Mouse (Mus musculus): ENCODE results near the gene Plekha4. TPM values are rescaled to one million over a fixed set of nuclear protein-coding genes. Genes with fewer than 3 reads are reported as not detected.
"Not testable (repeated sequence)": the region's sequence is repeated elsewhere in the genome, so short reads cannot be mapped to it uniquely, and the experiment has no call there.

Gene Plekha4
- polyA plus RNA-seq, 1 experiment from 2014 or later, result 0.87 TPM

- H3K4me3 ChIP-seq (ENCODE audit: low read depth, low read length), result no peak overlapping the region
- H3K4me2 ChIP-seq (ENCODE audit: low read length), result no peak overlapping the region
- no peaks in the 10 kb centered on the region for H3K9me3 ChIP-seq (replicated peaks; ENCODE audit: control insufficient read depth, low read length, poor library complexity, severe bottlenecking)
- no peak overlapping the region for H3K27ac ChIP-seq (ENCODE audit: low read length)
- no peak overlapping the region for H3K9ac ChIP-seq (ENCODE audit: low read depth, low read length)
- H3K27me3 ChIP-seq (ENCODE audit: control insufficient read depth, insufficient read depth, low read depth, low read length), result no peaks in the 10 kb centered on the region
- WGBS, result 80% methylated on average over 9 of the region's 9 CpGs
- H3K36me3 ChIP-seq (ENCODE audit: control insufficient read depth, insufficient read depth, low read length), result peaks cover 44% of the 10 kb centered on the region
- no peak for ATAC-seq
- H3K4me1 ChIP-seq (ENCODE audit: control insufficient read depth, insufficient read depth, low read length), result 0 out of 2 replicates have a peak, but pooled peaks cover 3% of the 10 kb centered on the region
These were observed 31.6 kb upstream of the Plekha4 start for GRCm38 (mm10) chr7:45494548-45494947.

- Histone ChIP-seq H3K4me1 (ENCODE audit: control insufficient read depth, insufficient read depth, low read length) (no peaks in the 10 kb centered on the region), H3K27me3 (ENCODE audit: control insufficient read depth, insufficient read depth, low read depth, low read length) (no peaks in the 10 kb centered on the region), H3K4me3 (ENCODE audit: low read depth, low read length) (no peak overlapping the region), H3K4me2 (ENCODE audit: low read length) (no peak overlapping the region), H3K36me3 (ENCODE audit: control insufficient read depth, insufficient read depth, low read length) (peaks cover 46% of the 10 kb centered on the region), H3K9ac (ENCODE audit: low read depth, low read length) (no peak overlapping the region), H3K27ac (ENCODE audit: low read length) (no peak overlapping the region), H3K9me3 (replicated peaks; ENCODE audit: control insufficient read depth, low read length, poor library complexity, severe bottlenecking) (no peaks in the 10 kb centered on the region)
- 94% methylated on average over 6 of the region's 6 CpGs for WGBS
- no peak for ATAC-seq
These were observed 27.7 kb upstream of the Plekha4 start for GRCm38 (mm10) chr7:45498427-45498826.

- WGBS, result 89% methylated on average over 6 of the region's 6 CpGs
- no peak for ATAC-seq
These were observed 18.5 kb upstream of the Plekha4 start for GRCm38 (mm10) chr7:45507583-45507982.

GRCm38 (mm10) chr7:45508561-45508960, 17.6 kb upstream of the Plekha4 start:
- 90% methylated on average over 6 of the region's 6 CpGs for WGBS
- Histone ChIP-seq H3K4me2 (ENCODE audit: low read length) (no peak overlapping the region; the same call in 1 of the 2 replicates), H3K9ac (ENCODE audit: low read depth, low read length) (no peak overlapping the region), H3K4me3 (ENCODE audit: low read depth, low read length) (no peak overlapping the region), H3K4me1 (ENCODE audit: control insufficient read depth, insufficient read depth, low read length) (peaks cover 15% of the 10 kb centered on the region), H3K9me3 (replicated peaks; ENCODE audit: control insufficient read depth, low read length, poor library complexity, severe bottlenecking) (no peaks in the 10 kb centered on the region), H3K27ac (ENCODE audit: low read length) (no peak overlapping the region), H3K36me3 (ENCODE audit: control insufficient read depth, insufficient read depth, low read length) (no peaks in the 10 kb centered on the region), H3K27me3 (ENCODE audit: control insufficient read depth, insufficient read depth, low read depth, low read length) (no peaks in the 10 kb centered on the region)
- no peak for ATAC-seq

More at GRCm38 (mm10) chr7:45507583-45507982, 18.5 kb upstream of the Plekha4 start:
- Histone ChIP-seq H3K4me2 (ENCODE audit: low read length) (no peak overlapping the region), H3K9me3 (replicated peaks; ENCODE audit: control insufficient read depth, low read length, poor library complexity, severe bottlenecking) (no peaks in the 10 kb centered on the region), H3K36me3 (ENCODE audit: control insufficient read depth, insufficient read depth, low read length) (no peaks in the 10 kb centered on the region), H3K27ac (ENCODE audit: low read length) (no peak overlapping the region), H3K4me3 (ENCODE audit: low read depth, low read length) (no peak overlapping the region), H3K4me1 (ENCODE audit: control insufficient read depth, insufficient read depth, low read length) (peaks cover 15% of the 10 kb centered on the region), H3K27me3 (ENCODE audit: control insufficient read depth, insufficient read depth, low read depth, low read length) (no peaks in the 10 kb centered on the region), H3K9ac (ENCODE audit: low read depth, low read length) (no peak overlapping the region)

- H3K4me1 ChIP-seq (ENCODE audit: control insufficient read depth, insufficient read depth, low read length), result peaks cover 15% of the 10 kb centered on the region
- peak overlapping the region; percentile 78 for H3K9ac ChIP-seq (ENCODE audit: low read depth, low read length)
- H3K27ac ChIP-seq (ENCODE audit: low read length), result peak overlapping the region; percentile 73
- H3K36me3 ChIP-seq (ENCODE audit: control insufficient read depth, insufficient read depth, low read length), result no peaks in the 10 kb centered on the region
- no peaks in the 10 kb centered on the region for H3K27me3 ChIP-seq (ENCODE audit: control insufficient read depth, insufficient read depth, low read depth, low read length)
- 41% methylated on average over 19 of the region's 19 CpGs for WGBS
- H3K9me3 ChIP-seq (replicated peaks; ENCODE audit: control insufficient read depth, low read length, poor library complexity, severe bottlenecking), result no peaks in the 10 kb centered on the region
- H3K4me3 ChIP-seq (ENCODE audit: low read depth, low read length), result peak overlapping the region; percentile 53
- peak; percentile 27 for ATAC-seq
- H3K4me2 ChIP-seq (ENCODE audit: low read length), result peak overlapping the region; percentile 94
These were observed 16.8 kb upstream of the Plekha4 start for GRCm38 (mm10) chr7:45509181-45509882.

DNA sequence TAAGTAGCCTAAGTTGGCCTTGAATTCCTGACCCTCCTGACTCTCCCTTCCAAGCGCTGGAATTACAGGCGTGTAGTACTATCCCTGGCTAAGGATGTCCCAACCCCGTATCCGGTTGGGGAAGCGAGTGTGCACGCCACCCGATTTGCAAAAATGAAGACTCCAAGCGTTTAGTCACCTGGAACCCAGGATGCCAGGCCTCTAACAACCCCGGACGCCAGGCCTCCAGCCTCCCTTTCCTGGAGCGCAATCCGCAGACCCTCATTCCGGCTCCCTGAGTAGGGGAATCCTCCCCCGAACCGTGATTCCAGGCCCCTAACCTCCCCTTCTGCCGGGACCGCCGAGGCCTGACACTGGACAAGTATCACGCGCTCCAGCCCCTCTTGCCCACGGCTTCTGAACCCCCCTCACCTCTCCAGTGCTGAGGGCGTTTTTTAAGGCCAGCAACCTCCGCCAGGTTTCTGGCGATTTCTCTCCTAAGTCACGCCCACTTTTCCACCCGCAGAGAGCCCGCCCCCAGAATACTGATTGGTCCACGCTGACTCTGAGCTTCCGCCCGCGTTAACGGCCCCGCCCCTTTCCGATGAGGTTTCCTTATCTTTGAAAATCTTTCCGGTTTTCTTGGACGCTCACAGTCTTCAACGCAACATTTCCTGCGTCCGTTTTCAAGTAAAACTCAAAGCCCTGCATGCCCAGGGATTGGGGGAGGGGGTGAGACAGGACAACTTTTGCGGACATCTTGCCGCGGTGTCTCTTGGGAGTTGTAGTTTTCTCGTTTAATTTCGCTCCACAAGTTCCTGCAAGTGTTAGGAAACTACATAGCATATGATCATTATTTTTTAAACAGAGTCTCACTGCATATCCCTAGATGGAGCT, 16.0 kb upstream of the Plekha4 start, which contains the start of gene Nucb1:
TSS of gene Nucb1 (minus strand) at position 495 of the 876 bp plus-strand sequence.
- no peaks in the 10 kb centered on the region for H3K27me3 ChIP-seq (ENCODE audit: control insufficient read depth, insufficient read depth, low read depth, low read length)
- peaks cover 15% of the 10 kb centered on the region for H3K4me1 ChIP-seq (ENCODE audit: control insufficient read depth, insufficient read depth, low read length)
- peak within 1 kb of the TSS; percentile 73 for H3K27ac ChIP-seq (ENCODE audit: low read length)
- H3K9ac ChIP-seq (ENCODE audit: low read depth, low read length), result peak within 1 kb of the TSS; percentile 78
- H3K4me3 ChIP-seq (ENCODE audit: low read depth, low read length), result peak within 1 kb of the TSS; percentile 53
- no peaks in the 10 kb centered on the region for H3K36me3 ChIP-seq (ENCODE audit: control insufficient read depth, insufficient read depth, low read length)
- no peaks in the 10 kb centered on the region for H3K9me3 ChIP-seq (replicated peaks; ENCODE audit: control insufficient read depth, low read length, poor library complexity, severe bottlenecking)
- peak; percentile 92 for ATAC-seq
- WGBS, result under 1% methylated on average over 44 of the region's 44 CpGs
- H3K4me2 ChIP-seq (ENCODE audit: low read length), result peak within 1 kb of the TSS; percentile 94

GRCm38 (mm10) chr7:45514411-45514810, 11.7 kb upstream of the Plekha4 start:
- H3K4me1 ChIP-seq (ENCODE audit: control insufficient read depth, insufficient read depth, low read length), result peaks cover 2% of the 10 kb centered on the region
- H3K4me3 ChIP-seq (ENCODE audit: low read depth, low read length), result no peak overlapping the region
- no peaks in the 10 kb centered on the region for H3K36me3 ChIP-seq (ENCODE audit: control insufficient read depth, insufficient read depth, low read length)
- no peaks in the 10 kb centered on the region for H3K9me3 ChIP-seq (replicated peaks; ENCODE audit: control insufficient read depth, low read length, poor library complexity, severe bottlenecking)
- H3K27me3 ChIP-seq (ENCODE audit: control insufficient read depth, insufficient read depth, low read depth, low read length), result no peaks in the 10 kb centered on the region
- no peak overlapping the region for H3K27ac ChIP-seq (ENCODE audit: low read length)
- no peak for ATAC-seq
- H3K4me2 ChIP-seq (ENCODE audit: low read length), result no peak overlapping the region
- no peak overlapping the region for H3K9ac ChIP-seq (ENCODE audit: low read depth, low read length)
- 86% methylated on average over 7 of the region's 7 CpGs for WGBS

- no peaks in the 10 kb centered on the region for H3K27me3 ChIP-seq (ENCODE audit: control insufficient read depth, insufficient read depth, low read depth, low read length)
- H3K9me3 ChIP-seq (replicated peaks; ENCODE audit: control insufficient read depth, low read length, poor library complexity, severe bottlenecking), result no peaks in the 10 kb centered on the region
- H3K9ac ChIP-seq (ENCODE audit: low read depth, low read length), result no peak overlapping the region
- 29% methylated on average over 16 of the region's 16 CpGs for WGBS
- H3K4me2 ChIP-seq (ENCODE audit: low read length), result no peak overlapping the region
- H3K4me3 ChIP-seq (ENCODE audit: low read depth, low read length), result no peak overlapping the region
- no peaks in the 10 kb centered on the region for H3K36me3 ChIP-seq (ENCODE audit: control insufficient read depth, insufficient read depth, low read length)
- H3K27ac ChIP-seq (ENCODE audit: low read length), result no peak overlapping the region
- ATAC-seq, result no peak
- no peaks in the 10 kb centered on the region for H3K4me1 ChIP-seq (ENCODE audit: control insufficient read depth, insufficient read depth, low read length)
These were observed 10.7 kb upstream of the Plekha4 start for GRCm38 (mm10) chr7:45515436-45515835.

DNA sequence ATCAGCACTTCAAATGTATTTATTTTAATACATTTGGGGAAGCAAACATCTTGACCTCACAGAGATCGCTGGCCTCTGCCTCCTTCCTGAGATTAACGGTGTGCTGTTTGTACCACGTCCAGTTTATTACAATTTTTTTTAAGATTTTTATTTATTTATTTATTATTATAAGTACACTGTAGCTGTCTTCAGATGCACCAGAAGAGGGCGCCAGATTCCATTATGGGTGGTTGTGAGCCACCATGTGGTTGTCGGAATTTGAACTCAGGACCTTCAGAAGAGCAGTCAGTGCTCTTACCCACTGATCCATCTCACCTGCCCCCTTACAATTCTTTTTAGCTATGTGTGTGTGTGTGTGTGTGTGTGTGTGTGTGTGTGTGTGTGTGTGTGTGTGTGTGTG, 9.3 kb upstream of the Plekha4 start:
- H3K9me3 ChIP-seq (replicated peaks; ENCODE audit: control insufficient read depth, low read length, poor library complexity, severe bottlenecking); H3K9ac ChIP-seq (ENCODE audit: low read depth, low read length); H3K27me3 ChIP-seq (ENCODE audit: control insufficient read depth, insufficient read depth, low read depth, low read length); H3K36me3 ChIP-seq (ENCODE audit: control insufficient read depth, insufficient read depth, low read length); H3K4me1 ChIP-seq (ENCODE audit: control insufficient read depth, insufficient read depth, low read length); H3K4me3 ChIP-seq (ENCODE audit: low read depth, low read length); H3K27ac ChIP-seq (ENCODE audit: low read length); ATAC-seq; H3K4me2 ChIP-seq (ENCODE audit: low read length): not testable (repeated sequence)
- 70% methylated on average over 5 of the region's 5 CpGs for WGBS
